Mouse (Mus musculus) brain, embryonic 14.5 days (tissue): Measurements from ENCODE around the gene Kcnd3.

ENCODE experiments used
- CTCF ChIP-seq: fragments of 200-500 bp; IDR thresholded peaks from 2 replicates; pipeline ENCODE4 v1.5.1; 2012; ENCODE audit warnings: inconsistent platforms, mild to moderate bottlenecking, moderate library complexity, borderline replicate concordance; ENCODE audit not compliant: insufficient read depth, insufficient read length; ENCODE audit errors: extremely low read depth
- POLR2A ChIP-seq: fragments of 200-500 bp; IDR thresholded peaks from 2 replicates; pipeline ENCODE4 v1.6.1; 2012; ENCODE audit warnings: mild to moderate bottlenecking, inconsistent platforms, borderline replicate concordance; ENCODE audit not compliant: poor library complexity, insufficient read depth, insufficient read length, severe bottlenecking; ENCODE audit errors: extremely low read depth

GRCm38 (mm10) chr3:105569950-105570349 is 117.8 kb downstream of the Kcnd3 start:
- TF ChIP-seq POLR2A (no peak), CTCF (no peak)
